Mouse (Mus musculus): ENCODE measurements around the gene 1810043G02Rik.
"Not testable (repeated sequence)": the region's sequence is repeated elsewhere in the genome, so short reads cannot be mapped to it uniquely, and the experiment has no call there.

The 1810043G02Rik gene

DNA sequence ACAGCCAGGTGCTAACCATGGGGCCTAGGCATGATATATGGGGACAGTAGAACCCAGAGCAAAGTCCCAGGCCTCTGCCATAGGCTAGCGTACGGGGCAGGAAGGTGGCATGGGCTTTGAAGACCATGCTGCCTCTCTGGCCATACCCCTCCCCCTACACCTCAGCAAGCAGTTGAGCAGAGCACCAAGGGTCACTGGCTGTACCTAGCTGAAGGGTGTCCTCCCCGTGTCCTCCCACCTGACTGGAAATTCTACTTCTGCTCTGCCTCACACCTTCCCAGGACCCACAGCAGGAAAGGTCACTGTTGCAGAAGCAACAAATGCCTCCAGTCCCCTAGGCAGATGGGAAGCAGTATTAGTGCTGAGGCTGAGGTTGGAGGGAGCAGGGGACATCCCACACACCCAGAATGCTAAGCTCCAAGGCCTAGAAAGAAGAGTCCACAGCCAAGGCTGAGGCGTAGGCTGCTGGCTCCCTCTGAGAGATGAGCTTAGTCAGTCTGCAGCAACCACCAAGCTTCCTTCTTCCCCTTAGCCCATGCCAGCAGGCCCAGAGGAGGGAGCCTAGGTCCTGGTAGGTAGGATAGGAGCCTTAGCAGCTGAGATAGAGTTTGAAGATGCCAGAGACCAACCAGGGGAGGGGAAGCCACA lies 27.6 kb downstream of the 1810043G02Rik start:
- no peak for DNase-seq (ENCODE audit: low read depth)

DNA sequence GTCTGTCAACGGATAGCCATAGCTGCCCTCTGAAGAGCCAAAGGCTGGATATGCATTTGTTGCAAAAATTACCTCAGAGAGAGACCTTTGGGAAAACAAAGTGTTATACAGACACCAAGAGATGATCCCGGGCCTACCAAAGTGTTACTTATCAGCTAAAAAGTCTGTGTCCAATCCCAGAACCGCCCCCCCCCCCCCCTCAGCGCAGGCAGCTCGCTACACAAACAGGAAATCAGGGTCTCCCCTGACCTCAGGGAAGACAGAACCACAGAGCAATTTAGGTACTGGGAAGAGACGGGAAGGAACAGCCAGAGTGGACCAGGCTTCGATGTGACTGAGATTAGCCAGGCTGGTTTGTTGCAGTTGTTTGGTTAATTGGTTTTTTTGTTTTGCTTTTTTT lies 28.9 kb downstream of the 1810043G02Rik start:
- no peak for DNase-seq (ENCODE audit: low read depth)

- DNase-seq (ENCODE audit: low read depth), result no peak
Observed at GRCm38 (mm10) chr10:78008169-78008568, 29.8 kb downstream of the 1810043G02Rik start.

GRCm38 (mm10) chr10:78009184-78009944 lies 31.0 kb downstream of the 1810043G02Rik start:
- DNase-seq (ENCODE audit: low read depth), result peak; percentile 89

DNA sequence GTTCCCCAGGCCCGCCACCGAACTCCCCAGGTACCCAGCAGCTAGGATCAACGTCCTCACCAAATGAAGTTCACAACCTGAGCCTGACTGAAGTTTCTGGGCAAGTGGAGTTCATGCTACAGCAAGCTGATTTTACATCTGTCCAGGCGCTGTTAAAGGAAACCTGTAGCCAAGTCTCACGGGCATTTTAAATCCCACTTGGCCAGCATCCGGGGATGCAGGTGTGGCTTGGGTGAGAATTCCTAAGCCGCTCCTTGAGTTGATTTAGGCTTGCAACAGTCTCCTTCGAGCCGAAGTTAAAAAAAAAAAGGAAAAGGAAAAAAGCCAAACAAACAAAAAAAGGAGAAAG lies 31.6 kb downstream of the 1810043G02Rik start, which contains the start of gene Pfkl:
Gene Pfkl, minus strand, starts transcription at position 139 of the 349 bp plus-strand sequence.
- DNase-seq (ENCODE audit: low read depth), result no peak

GRCm38 (mm10) chr10:78010335-78010734 lies 32.0 kb downstream of the 1810043G02Rik start:
- no peak for DNase-seq (ENCODE audit: low read depth)

- DNase-seq (ENCODE audit: low read depth), result not testable (repeated sequence)
Observed at GRCm38 (mm10) chr10:78011116-78011515, 32.8 kb downstream of the 1810043G02Rik start.

GRCm38 (mm10) chr10:78012661-78013495 lies 34.6 kb downstream of the 1810043G02Rik start:
- no peak for DNase-seq (ENCODE audit: low read depth)

- DNase-seq (ENCODE audit: low read depth), result no peak
Observed at GRCm38 (mm10) chr10:78015489-78015888, 37.2 kb downstream of the 1810043G02Rik start.

- no peak for DNase-seq (ENCODE audit: low read depth)
Observed at GRCm38 (mm10) chr10:78016366-78016765, 38.0 kb downstream of the 1810043G02Rik start.

- DNase-seq (ENCODE audit: low read depth), result peak; percentile 72
Observed at GRCm38 (mm10) chr10:78018797-78019203, 40.5 kb downstream of the 1810043G02Rik start.

DNA sequence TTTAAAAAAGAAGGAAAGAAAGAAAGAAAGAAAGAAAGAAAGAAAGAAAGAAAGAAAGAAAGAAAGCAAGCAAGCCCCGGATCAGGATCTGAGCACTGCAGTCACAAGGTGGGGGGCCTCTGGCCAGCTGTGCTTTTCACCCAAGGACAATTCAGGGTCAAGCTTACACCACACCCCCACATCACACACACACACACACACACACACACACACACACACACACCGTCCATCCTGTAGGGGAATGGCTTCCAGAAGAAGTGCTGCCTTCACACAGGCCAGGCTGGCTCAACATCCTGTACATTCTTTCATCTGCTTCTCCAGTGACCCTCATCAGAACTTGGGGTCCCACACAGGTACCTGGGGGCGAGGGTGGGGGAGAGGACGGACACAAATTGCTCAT lies 41.0 kb downstream of the 1810043G02Rik start:
- DNase-seq (ENCODE audit: low read depth), result no peak

DNA sequence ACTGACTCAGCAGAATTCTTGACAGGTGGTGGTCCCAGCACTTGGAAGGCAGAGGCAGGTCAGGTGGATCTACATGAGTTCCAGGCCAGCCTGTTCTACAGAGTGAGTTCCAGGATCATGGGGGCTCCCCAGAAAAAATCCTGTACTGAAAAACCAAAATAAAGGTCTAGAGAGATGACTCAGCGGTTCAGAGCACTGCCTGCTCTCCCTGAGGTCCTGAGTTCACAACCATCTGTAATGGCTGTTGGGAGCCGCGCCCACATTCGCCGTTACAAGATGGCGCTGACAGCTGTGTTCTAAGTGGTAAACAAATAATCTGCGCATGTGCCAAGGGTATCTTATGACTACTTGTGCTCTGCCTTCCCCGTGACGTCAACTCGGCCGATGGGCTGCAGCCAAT lies 41.7 kb downstream of the 1810043G02Rik start:
- DNase-seq (ENCODE audit: low read depth), result not testable (repeated sequence)

GRCm38 (mm10) chr10:78025453-78025852 lies 47.1 kb downstream of the 1810043G02Rik start:
- DNase-seq (ENCODE audit: low read depth), result not testable (repeated sequence)

DNA sequence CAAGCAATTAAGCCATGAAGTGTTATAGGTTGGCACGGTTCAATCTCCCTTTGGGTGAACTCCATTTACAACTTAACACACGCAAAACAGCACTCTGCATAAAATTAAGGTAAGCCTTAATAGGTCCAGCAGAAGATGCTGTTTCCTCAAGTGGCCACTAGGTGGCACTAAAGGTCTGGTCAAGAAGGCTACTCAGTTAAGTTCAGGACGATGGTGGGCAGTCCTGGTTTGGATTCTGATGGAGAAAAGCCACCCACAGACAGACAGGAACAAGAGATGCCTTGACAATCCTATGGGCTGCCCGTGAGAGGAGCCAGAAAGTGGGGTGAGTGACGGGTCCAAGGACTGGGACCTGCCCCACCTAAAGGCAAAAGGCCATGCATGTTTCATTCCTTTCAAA lies 49.8 kb downstream of the 1810043G02Rik start:
- DNase-seq (ENCODE audit: low read depth), result peak; percentile 60

DNA sequence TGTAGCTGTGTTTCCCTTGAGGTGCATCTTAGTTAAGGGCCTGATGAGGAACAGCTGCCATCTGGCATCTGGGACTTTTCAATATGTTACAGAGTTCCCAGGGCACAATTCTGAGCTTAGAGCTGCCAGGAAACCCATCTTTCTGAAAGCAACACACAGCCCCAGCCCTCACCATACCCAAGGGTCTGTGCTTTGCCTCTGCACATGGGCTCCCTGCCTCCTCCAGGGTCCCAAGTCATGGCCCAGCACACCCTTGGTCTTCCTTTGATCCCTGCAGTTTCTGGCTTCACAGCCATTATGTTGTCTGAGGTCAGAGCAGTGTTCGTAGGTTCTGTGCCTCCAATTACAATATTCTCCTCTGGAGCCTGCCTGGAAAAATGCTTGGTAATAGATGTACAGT lies 50.8 kb downstream of the 1810043G02Rik start:
- DNase-seq (ENCODE audit: low read depth), result no peak

GRCm38 (mm10) chr10:78031987-78032386 lies 53.7 kb downstream of the 1810043G02Rik start:
- no peak for DNase-seq (ENCODE audit: low read depth)
